Mouse (Mus musculus): ENCODE data around the gene Foxn3.

The Foxn3 gene

DNA sequence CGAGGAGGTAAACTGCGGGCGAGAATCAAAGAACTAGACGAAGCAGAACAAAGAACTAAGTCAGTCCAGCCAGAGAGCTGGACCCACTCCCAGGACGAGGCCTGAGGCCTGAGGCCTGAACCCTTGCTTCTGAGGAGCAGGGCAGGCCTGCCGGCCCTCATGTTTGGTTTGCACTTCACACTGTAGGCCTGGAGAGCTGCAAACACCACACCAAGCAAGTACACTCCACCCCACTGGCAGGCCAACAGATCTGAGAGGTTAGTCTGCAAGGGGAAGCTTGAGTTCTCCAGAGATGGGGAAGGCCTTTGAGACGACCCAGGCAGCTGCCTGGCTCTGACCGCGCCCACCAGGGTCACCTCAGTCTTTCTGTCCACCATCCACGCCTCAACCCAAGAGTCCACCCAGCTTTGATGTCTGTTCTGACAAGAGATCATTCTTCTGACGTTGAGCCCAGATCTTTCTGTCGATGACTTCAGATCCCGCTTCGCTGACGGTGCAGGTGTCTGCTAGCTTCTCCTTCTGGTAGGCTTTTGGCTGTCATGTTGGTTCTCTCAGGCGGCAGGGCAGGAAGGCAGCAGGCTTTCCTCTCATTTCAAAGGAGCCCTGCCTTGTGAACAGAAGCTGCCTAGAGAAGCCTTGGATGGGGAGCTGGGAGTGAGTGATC, 231.1 kb downstream of the Foxn3 start:
- no peak for DNase-seq (ENCODE audit: low spot score in 2 of 2)

DNA sequence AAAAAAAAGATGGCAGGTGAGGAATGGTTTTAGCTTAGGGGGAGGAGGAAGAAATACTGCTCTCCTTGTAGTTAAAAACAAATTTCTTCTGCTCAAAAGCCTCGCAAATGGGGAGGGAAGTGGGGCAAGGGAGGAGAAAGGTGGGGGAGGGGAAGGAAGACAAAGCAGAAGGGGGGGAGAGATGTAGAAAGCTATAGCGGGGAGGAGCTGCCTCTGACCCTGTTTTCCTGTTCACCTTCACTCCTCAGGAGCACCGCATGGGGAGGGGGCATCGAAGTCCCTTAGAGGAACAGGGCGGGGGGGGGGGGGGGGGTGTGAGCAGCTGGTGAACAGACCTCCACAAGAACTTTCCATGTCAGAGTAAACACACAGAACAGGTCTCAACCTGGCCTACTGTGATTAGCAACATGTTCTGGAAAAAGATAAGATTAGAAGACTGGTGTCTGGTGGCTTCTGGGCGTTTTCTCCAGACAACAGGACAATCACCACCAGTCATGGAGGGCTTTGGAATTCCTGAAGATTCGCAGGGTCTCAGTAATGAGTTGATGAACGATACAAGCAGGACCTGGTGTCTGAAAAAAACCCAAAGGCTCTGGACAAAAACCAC, 231.9 kb downstream of the Foxn3 start:
- no peak for DNase-seq (ENCODE audit: low spot score in 2 of 2)

DNA sequence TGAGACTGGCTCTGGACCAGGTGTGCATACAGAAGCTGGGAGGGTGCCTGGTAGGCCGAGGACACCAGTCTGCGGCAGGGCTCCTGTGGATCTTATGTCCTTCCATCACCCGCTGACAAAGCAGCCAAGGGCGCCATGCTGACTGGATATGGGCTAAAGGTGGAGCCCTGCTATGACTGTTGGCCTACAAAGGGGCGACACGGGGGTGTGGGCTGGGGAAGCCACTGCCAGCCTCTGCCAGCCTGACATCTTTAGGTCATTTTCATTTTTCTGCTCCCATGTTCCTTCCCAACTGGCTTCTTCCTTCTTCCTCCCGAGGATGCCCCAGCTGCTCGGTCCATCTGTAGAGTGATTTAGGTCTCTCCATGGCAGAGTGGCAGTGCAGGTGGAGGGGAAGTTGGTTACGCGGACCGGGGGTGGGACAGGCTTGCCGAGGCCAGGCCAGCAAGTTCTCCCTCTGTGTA, 232.5 kb downstream of the Foxn3 start:
- no peak for DNase-seq (ENCODE audit: low spot score in 2 of 2)

DNA sequence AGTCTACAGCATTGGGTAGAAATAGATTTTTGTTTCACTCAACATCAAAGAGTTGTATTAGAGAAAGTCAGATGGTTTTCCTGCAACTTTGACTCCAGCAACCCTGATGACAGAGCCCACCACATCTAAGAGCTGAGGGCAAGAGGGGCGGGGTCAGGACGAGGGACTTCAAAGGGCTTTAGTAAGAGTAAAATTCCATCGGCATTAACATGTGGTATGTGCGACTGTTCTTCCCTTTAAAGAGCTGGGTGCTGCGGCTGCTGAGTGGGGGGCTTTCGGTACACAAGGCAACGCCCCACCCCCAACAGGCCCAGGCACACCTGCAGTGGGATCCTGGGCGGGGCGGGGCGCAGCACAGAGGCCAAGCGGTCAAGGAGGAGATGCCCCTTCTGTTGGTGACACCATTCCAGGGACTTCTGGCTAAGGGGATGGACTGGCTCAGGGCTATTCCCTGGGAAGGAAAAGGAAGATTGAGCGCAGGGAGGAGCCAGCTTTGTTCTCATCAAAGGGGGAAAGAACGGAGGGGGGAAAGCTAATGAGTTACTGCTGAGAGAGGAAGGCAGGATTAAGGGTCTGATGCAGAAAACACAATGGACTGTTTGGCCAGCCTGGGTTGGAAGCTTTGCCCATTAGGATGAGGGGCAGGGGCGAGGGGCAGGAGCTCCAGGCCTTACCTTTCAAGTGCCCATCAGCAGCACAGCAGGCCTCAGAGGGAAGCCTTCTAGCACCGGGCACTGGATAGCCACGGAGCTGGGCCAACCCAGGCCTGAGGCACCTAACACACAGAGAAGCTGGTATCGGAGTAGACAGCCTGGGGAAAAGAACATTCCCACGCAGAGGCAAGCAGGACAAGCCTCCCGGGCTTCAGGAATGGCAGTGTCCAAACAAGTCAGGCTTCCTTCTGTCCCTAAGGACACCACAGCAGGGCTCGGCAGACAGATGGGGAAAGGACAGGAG, 233.8 kb downstream of the Foxn3 start:
- peak in 1 of 2 experiments; percentile 33 for DNase-seq (ENCODE audit: low spot score in 2 of 2)

DNA sequence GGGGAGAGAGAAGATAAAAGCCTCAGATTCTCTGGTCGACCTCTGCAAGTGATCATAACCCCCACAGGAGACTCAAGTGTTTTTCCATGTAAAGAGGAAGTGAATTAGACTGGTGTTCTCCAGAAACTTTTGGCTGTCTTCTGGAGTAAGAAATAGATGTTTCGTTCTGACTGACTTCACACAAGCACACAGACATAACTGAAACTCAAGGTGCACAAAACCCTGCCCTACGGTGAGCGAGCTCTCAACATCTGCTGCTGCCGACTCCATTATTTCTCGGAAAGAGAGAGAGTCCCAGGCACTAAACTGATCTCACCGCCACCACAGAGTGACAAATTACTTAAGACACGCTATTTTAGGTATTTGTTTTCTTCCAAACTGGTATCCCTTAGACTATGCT, 237.2 kb downstream of the Foxn3 start:
- no peak for DNase-seq (ENCODE audit: low spot score in 2 of 2)

DNA sequence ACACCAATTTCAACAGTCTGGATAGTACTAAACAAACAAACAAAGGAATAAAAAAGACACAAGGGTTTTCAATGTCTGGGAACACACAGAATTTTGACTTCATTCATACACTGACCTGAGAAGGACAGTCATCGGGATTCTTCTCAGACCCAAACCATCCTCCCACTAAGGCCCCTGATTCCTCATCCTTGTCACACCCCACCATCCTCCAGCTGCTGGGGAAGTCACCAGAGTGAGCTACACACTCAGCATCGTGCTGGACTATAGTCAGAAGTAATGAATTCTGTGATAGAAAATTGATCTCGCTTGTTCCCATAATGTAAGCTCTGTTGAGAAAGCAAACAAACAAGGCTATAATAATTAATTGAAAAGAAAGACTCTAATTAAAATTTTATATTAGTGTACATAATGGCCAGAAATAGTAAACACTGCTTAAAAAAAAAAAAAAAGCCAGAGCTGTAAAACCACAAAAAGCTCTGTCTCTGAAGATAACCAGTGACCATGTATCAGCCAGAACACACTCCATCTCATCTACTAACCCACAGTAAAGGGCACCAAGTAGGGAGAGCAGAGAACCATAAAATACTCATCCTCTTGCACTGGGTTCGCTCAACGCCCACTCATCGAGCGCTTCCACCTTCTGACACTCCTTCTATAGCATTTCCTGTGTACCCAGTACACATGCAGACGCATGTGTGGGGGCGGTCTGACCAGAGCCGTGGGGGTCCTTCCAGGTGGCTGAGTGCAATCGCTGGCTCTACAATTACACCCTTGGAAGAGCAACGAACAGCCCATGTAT, 241.6 kb downstream of the Foxn3 start:
- no peak for DNase-seq (ENCODE audit: low spot score in 2 of 2)

DNA sequence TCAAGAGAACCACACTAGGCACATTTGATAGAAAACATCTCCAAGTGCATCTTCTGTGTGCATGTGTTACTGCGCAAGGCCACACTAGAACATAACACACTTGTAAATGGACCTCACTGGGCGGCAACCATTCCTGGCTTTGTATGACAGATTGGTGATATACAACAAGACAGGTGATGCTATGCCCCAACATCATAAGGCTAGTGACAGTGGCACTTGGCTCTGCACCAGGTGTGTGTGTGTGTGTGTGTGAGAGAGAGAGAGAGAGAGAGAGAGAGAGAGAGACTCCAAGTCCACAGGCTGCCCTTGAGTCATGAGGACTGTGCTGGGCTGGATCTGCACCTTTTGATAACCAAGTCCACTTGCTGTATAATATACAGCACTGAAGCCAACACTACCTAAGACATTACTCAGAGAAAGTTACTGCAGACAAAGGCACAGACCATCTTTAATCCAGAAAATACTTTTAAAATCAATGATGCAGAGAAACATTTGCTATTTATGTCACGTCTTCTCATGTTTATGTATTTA, 242.4 kb downstream of the Foxn3 start:
- no peak for DNase-seq (ENCODE audit: low spot score in 2 of 2)

DNA sequence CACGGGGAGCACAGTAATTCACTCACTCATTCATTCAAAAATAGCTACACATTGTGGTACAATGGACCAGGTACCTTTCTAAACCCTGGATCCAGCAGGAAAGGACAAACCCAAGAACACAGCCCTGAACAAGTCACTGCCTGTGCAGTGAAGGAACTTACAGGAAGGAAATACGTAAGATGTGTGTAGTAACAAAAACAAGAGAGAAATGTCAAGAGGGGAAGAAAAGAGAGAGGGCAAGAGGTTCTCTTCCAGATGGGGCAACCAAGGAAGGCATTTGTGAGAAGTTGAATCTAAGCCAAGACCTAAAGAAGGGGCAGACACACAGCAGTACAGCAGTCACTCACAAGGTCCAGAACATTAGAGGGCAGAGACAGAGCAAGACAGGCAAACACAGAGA, 243.5 kb downstream of the Foxn3 start:
- no peak for DNase-seq (ENCODE audit: low spot score in 2 of 2)

DNA sequence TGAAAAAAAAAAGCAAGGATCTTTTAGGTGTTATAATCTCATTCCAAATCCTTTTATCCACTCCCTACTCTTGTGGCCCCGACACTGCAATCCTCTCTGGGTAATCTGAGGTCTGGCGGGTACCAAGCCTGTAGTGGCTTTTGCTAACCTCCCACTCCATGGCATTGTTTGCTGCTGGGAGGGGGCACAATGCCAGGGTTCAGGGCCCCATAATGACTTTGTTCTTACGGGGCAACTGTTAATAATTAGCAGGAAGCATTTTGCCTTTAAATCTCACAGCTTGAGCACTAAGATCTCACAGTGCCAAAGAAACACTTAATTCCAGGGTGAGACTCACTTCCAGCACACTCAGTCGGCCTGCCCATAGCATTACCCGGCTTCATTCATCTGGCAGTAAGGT, 244.2 kb downstream of the Foxn3 start:
- no peak for DNase-seq (ENCODE audit: low spot score in 2 of 2)

DNA sequence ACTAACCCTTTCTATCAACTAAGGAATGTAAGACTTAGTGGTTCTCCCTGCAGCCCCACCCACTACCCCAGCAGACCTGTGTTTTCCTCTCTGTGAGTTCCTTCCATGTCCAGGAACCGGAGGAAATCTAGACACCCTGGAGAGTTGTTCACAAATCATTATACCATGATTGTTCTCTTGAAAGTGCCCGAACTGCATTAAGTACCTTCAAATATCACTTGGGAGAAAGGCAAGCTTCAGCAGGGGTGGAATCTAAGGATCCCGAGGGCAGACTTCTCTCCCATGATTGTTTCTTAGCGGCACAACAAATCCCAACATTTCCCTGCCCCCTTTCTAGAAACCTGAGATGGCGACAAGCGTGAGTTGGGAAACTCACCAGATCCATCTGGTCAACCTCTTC, 247.5 kb downstream of the Foxn3 start:
- DNase-seq (ENCODE audit: low spot score in 2 of 2), result no peak

DNA sequence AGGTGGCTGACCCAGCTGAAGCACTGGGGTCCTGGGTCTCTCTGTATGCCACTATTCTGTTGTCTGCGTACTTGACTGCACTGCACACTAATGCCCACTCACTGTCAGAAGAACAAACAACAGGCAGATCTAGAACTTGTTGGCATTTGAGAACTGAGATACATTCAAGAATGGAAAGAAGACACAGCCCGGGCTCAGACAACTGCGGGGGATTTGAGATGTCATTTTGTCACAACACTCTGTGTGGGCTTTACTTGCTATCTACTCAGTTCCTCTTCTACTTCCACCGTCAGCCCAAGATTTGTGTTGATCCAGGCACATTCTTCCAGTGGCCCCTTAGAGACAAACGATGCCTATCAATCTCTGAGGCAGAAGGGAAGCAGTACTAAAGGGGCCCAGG, 248.6 kb downstream of the Foxn3 start:
- DNase-seq (ENCODE audit: low spot score in 2 of 2), result no peak

DNA sequence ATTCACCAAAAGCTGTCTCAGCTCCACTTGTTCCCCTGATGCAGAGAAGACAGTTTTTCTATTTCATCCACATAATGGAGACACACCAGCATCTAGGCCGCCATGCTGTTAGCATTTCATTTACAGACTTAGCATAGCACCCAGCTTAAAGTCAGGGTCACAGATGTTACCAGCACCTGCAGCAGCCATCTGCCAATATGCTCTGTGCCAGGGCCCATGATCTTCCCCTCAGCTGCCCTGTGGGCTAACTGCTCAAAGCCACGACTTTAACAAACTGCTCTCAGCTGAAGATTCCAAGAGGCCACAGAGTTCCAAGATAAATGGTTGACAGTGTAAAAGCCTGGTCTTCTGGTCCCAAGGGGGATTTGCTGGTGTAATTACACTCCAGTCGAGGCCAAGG, 252.1 kb downstream of the Foxn3 start:
- no peak for DNase-seq (ENCODE audit: low spot score in 2 of 2)

DNA sequence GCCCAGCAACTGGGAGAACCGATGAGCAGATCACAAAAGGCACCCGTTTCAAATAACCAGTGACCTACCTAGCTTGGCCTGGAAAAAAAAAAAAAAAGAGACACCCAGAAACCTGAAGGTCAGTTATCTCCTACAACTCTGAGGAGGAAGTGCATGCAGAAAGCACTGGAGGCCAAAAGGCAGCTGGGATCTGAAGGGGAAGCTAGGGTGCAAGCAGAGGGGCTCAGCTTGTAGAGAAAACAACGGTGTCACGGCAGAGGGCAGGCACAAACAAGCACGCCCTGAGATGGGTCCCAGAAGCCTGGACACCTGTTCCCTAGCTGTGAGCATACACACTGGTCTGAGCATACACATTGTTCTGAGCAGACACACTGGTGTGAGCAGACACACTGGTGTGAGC, 253.4 kb downstream of the Foxn3 start:
- DNase-seq (ENCODE audit: low spot score in 2 of 2), result no peak

DNA sequence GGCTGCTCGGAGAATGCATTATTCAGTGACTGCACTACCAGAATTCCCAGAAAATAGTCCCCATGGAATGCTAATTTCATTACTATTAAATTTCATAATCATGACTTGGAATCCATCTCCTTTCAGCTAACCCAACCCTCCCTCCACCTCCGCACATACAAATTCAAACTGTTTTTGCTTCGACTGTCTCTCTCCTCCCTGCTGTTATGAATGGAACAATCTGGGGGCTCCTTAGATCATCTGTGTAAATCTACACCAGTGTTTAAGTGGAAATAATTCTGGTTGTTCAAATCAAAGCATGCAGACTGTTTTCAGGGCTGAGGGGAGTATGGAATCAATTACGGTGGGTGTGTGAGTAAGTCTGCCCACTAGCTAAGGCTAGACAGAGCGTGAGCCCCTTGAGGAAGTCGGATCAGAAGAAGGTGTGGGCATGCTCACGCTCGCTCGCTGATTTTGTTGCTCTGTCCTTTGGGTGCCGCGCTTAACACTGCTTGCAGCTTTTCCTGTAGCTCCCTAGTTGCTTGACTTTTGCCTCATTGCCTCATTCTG, 254.8 kb downstream of the Foxn3 start:
- DNase-seq (ENCODE audit: low spot score in 2 of 2), result no peak

DNA sequence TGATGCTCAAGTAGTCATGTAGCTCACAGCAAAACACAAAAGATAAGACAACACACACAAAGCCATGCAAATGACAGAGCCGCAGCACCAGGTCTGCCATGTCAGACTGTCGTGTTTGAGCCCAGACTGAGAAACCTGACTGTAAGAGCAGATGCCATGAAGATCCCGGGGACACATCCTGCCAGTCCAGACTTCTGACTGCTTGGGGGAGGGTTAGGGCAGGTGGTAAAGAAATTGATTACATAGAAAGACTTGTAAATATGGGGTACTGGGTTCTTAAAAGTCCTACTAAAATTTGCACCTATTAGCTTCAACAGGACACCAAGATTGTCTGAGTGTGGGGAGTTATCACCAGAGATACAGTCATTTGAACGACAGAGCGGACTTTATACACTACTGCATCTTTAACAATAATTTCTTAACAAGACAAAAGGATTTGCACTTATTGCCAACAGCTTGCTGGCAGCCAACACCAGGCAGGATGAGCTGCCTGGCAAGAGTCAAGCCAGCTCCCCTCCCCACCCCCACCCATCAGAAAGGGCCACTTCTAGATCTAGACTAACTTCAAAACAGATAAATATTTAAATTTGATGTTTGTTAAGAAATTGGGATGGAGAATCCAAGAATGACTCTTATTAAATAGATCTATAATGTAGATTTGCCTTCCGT, 256.7 kb downstream of the Foxn3 start:
- DNase-seq (ENCODE audit: low spot score in 2 of 2), result no peak

DNA sequence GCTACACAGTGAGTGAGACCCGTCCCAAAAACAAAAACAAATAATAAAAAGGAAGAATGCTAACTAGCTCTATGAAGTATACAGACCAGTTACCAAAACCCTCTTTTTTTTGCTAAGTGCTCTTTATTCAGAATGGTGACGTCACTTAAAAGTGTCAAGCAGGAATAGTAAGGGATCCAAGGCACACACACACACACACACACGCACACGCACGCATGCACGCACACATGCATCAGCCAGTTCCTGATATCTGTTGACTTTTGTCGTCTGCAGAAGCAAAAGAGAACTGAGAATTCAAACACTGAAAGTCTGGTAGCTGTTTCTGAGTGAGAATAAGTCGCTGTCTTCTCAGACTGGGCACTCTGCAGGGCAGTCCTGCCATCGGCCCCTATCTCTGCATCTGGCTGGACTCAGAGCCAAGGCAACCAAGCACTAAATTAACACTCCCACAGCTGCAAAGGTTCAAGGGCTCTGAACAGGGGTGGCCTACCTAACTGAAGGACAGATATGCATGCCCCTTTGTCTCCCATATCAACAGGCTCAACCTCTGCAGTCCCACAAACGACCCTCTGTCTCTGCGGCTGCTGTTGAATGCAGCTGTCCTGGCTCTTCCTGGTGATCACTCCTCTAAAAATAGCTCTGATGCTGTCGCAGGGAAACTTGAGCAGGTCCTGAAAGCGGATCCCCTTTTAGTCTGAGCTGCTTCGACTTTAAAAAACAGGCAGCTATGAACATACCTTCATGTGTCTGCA, 257.4 kb downstream of the Foxn3 start:
- DNase-seq (ENCODE audit: low spot score in 2 of 2), result no peak

DNA sequence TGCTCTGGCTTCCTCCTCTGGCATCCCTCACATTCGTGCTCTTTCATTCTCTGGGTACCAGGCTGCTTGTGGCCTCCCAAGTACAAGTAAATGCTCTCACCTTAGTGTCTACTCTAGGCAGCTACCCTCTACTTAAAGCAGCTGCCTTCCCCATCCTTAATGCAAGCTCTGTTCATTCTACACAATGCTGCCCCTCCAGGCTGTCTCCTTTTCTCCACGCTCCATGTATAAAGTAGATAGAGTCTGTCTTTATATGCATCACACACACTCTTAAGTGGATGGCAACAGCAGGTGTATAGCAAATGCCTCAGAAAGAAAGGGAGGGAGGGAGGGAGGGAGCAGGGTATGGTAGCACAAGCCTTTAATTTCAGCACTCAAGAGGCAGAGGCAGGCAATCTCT, 258.1 kb downstream of the Foxn3 start:
- DNase-seq (ENCODE audit: low spot score in 2 of 2), result no peak

DNA sequence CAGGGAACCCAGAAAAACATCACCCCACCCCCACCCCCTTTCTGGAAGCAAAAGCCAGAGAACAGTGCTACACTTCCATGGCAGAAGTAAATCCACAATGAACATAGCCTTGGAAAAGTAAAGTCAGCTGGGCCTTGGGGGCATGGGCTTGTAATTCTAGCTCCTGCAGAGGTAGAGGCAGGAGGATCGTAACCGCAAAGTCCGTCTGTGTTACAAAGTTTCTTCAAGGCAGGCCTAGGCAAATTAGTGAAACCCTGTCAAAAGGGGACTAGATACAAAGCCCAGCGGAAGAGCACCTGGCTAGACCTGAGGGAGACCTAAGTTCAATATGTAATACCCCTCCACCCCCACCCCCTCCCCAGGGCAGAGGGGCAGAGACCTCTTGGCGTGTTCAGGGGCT, 259.3 kb downstream of the Foxn3 start:
- DNase-seq (ENCODE audit: low spot score in 2 of 2), result no peak

DNA sequence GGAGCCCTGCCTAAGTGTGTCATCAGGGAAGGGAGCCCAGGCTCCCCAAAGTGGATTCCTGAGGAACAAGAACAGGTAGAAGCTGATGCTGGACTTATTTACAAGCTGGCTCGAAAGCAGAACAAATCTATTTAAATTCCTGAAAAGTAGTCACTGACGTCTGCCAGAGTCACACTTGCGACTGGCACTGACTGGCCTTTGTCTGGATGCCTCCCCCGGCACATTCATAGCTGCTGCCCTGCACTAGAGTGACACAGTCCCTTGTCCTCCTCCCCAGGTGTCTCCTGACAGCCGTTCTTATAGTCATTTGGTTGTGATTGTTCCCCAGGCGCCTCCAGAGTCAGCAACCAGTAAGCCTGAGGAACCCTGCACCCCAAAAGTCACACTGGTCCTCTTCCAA, 259.8 kb downstream of the Foxn3 start:
- no peak for DNase-seq (ENCODE audit: low spot score in 2 of 2)

DNA sequence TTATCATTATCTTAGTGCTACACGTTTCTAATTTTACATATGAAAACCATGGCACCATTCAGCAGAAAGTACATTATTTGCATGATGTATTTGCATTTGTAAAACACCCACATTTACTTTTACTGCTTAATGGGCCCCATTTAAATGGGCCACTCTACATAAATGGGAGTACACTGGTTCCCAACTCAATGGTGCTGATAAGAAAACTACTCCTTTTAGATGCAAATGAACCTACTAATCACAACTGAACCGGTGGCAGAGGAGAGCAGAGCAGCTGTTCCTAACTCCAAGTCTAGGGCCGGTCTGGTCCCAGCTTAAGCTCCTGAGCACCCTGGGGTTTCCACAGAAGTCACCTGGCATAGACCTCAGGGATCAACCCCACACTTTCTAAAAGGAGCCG, 263.5 kb downstream of the Foxn3 start:
- no peak for DNase-seq (ENCODE audit: low spot score in 2 of 2)

All from natural killer cell, adult 2 months (primary cell).